Mouse (Mus musculus): ENCODE results near the gene Ola1. TPM values are rescaled to one million over a fixed set of nuclear protein-coding genes. Genes with fewer than 3 reads are reported as not detected.

Ola1 gene
- polyA plus RNA-seq, 1 experiment from 2014 or later = 36.5 TPM

DNA sequence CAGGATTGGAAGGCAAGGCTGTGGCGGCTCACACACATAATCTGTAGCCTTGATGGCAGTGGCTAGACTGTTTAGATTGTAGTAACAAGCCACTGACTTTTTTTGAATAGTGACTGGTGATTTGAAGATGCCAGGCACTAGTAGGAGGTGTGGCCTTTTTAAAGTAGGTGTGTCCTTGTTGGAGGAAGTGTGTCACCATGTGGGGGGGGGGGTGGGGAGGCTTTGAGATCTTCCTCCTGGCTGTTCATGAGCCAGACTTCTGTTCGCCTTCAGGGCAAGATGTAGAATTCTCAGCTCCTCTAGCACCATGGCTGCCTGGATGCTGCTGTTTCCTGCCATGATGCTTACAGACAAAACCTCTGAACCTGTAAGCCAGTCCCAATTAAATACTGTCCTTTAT, 136.9 kb downstream of the Ola1 start:
- 87% methylated on average over 2 of the region's 2 CpGs for WGBS (ENCODE audit: insufficient replicate concordance)
- ATAC-seq (no peak), DNase-seq (no peak)
- Histone ChIP-seq H3K27me3 (ENCODE audit: insufficient read depth, low read length) (0 out of 2 replicates have a peak, but pooled peaks cover 2% of the 10 kb centered on the region), H3K4me3 (ENCODE audit: low read depth, low read length) (no peak overlapping the region), H3K27ac (ENCODE audit: low read depth) (no peak overlapping the region), H3K4me2 (ENCODE audit: low read depth, low read length) (no peak overlapping the region), H3K9me3 (ENCODE audit: low read length) (no peaks in the 10 kb centered on the region), H3K4me1 (ENCODE audit: insufficient read depth) (peaks cover 5% of the 10 kb centered on the region; the same call in 1 of the 2 replicates), H3K9ac (replicated peaks) (no peak overlapping the region), H3K36me3 (replicated peaks; ENCODE audit: insufficient read depth, low read length) (no peaks in the 10 kb centered on the region)
- TF ChIP-seq EP300 (IDR thresholded peaks at IDR 0.05; ENCODE audit: low read depth) (no peak), CTCF (IDR thresholded peaks at IDR 0.05; ENCODE audit: low read depth) (no peak)

DNA sequence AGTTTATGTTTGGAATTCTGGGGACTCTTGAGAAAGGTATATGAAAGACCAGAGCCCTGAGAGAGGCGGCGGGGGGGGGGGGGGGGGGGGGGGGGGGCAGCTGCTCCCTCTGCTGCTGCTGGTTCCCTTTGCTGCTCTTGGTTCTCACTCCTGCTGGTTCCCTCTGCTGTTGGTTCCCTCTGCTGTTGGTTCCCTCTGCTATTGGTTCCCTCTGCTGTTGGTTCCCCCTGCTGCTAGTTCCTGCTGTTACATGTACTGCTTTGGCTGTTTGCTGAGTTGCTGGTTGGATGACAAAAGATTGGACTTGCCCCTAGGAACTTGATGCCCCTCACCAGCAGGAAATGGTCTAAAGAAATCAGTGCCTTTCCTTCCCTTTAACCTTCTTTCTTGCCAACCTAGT, 138.6 kb downstream of the Ola1 start:
- DNase-seq = no peak
- Histone ChIP-seq H3K36me3 (replicated peaks; ENCODE audit: insufficient read depth, low read length) (no peaks in the 10 kb centered on the region), H3K27me3 (ENCODE audit: insufficient read depth, low read length) (0 out of 2 replicates have a peak, but pooled peaks cover 2% of the 10 kb centered on the region), H3K4me2 (ENCODE audit: low read depth, low read length) (no peak overlapping the region), H3K4me1 (ENCODE audit: insufficient read depth) (no peaks in the 10 kb centered on the region), H3K9me3 (ENCODE audit: low read length) (peaks cover 3% of the 10 kb centered on the region; the same call in 1 of the 2 replicates), H3K27ac (ENCODE audit: low read depth) (no peak overlapping the region), H3K4me3 (ENCODE audit: low read depth, low read length) (no peak overlapping the region), H3K9ac (replicated peaks) (no peak overlapping the region)
- TF ChIP-seq EP300 (IDR thresholded peaks at IDR 0.05; ENCODE audit: low read depth) (no peak), CTCF (IDR thresholded peaks at IDR 0.05; ENCODE audit: low read depth) (peak; percentile 58)
- WGBS (ENCODE audit: insufficient replicate concordance) = no CpG with 5 or more reads among the region's 2 CpGs
- ATAC-seq = no peak

DNA sequence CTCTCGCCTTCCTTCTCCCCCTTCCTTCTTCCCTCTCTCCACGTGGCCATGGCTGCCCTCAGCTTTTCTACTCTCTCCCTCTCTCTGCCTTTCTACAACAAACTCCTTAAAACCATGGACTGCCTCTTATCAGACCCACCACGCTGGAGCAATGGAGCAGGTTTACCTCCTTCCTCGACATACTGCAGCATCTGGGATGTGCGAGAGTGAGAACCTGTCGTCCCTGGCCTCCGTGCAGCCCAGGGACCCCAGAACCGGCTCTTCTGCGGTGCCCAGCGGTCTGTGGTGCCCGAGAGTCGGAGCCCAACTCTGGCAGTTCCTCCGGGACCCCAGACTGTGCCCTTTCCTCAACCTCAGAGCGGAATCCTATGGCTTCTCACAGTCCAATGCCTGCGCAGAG, 139.4 kb downstream of the Ola1 start:
- no peak overlapping the region for H3K27ac ChIP-seq (ENCODE audit: low read depth)
- H3K9me3 ChIP-seq (ENCODE audit: low read length) = peaks cover 3% of the 10 kb centered on the region; the same call in 1 of the 2 replicates
- no peaks in the 10 kb centered on the region for H3K36me3 ChIP-seq (replicated peaks; ENCODE audit: insufficient read depth, low read length)
- H3K4me1 ChIP-seq (ENCODE audit: insufficient read depth) = no peaks in the 10 kb centered on the region
- TF ChIP-seq EP300 (IDR thresholded peaks at IDR 0.05; ENCODE audit: low read depth) (no peak), CTCF (IDR thresholded peaks at IDR 0.05; ENCODE audit: low read depth) (no peak)
- no peak for ATAC-seq
- 78% methylated on average over 15 of the region's 15 CpGs for WGBS (ENCODE audit: insufficient replicate concordance)
- no peak overlapping the region for H3K4me3 ChIP-seq (ENCODE audit: low read depth, low read length)
- 0 out of 2 replicates have a peak, but pooled peaks cover 2% of the 10 kb centered on the region for H3K27me3 ChIP-seq (ENCODE audit: insufficient read depth, low read length)
- no peak overlapping the region for H3K4me2 ChIP-seq (ENCODE audit: low read depth, low read length)
- no peak for DNase-seq
- H3K9ac ChIP-seq (replicated peaks) = no peak overlapping the region

DNA sequence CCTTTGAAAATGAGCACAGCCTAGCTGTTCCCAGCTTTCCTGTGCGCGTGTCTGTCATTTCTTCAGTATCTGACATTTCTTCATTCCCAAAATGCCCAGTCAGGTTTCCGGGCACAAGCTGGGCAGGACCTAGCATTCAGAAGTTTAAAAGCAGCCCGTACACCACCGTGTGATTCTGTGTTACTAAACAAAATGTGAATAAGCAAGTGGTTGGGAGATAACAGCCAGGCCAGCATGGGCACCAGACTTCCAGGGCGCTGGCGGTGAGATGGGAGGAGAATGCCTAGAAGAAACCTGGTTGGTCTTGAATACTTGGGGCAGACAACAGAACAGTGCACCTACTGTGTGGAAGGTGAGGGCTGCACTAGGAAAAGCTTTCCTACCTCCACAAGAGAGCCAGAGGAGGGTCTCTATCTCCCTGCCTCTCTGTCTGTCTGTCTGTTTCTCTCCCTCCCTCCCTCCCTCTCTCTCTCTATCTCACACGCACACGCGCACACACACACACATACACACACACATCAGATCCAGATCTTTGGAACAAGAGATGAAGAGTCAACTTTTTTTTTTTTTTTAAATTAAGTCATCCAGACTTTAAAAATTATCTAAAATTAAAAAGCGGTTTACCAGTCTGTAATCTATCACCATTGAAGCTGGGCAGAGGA, 144.8 kb downstream of the Ola1 start:
- H3K36me3 ChIP-seq (replicated peaks; ENCODE audit: insufficient read depth, low read length) = no peaks in the 10 kb centered on the region
- H3K4me3 ChIP-seq (ENCODE audit: low read depth, low read length) = no peak overlapping the region
- ATAC-seq (no peak), DNase-seq (no peak)
- no peaks in the 10 kb centered on the region for H3K27me3 ChIP-seq (ENCODE audit: insufficient read depth, low read length)
- H3K4me1 ChIP-seq (ENCODE audit: insufficient read depth) = no peaks in the 10 kb centered on the region
- H3K9me3 ChIP-seq (ENCODE audit: low read length) = peaks cover 3% of the 10 kb centered on the region; the same call in 1 of the 2 replicates
- no peak overlapping the region for H3K4me2 ChIP-seq (ENCODE audit: low read depth, low read length)
- no peak overlapping the region for H3K9ac ChIP-seq (replicated peaks)
- no peak overlapping the region for H3K27ac ChIP-seq (ENCODE audit: low read depth)
- TF ChIP-seq CTCF (IDR thresholded peaks at IDR 0.05; ENCODE audit: low read depth) (no peak), EP300 (IDR thresholded peaks at IDR 0.05; ENCODE audit: low read depth) (no peak)
- WGBS (ENCODE audit: insufficient replicate concordance) = 80% methylated on average over 11 of the region's 11 CpGs

DNA sequence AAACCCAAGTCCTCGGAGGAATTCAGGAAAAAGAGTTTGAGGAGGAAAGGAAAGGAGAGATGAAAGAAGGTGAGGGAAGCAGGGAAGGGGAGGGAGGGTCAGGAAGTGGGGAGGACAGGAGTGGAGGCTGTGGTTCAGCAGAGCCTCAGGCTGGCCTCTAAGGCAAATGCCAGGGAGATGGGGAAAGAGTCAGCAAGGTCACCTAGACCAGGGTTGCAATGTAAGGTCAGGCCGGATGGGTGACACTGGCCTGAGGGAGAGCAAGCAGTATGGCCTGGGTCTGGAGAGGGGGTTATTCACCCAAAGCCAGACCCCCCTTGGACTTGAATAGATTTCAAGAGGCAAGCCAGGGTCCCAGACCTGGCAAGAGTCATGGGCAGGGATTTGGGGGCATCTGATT, 147.5 kb downstream of the Ola1 start:
- no peaks in the 10 kb centered on the region for H3K9me3 ChIP-seq (ENCODE audit: low read length)
- no peaks in the 10 kb centered on the region for H3K27me3 ChIP-seq (ENCODE audit: insufficient read depth, low read length)
- DNase-seq (no peak), ATAC-seq (no peak)
- peaks cover 8% of the 10 kb centered on the region; the same call in 1 of the 2 replicates for H3K4me1 ChIP-seq (ENCODE audit: insufficient read depth)
- H3K9ac ChIP-seq (replicated peaks) = no peak overlapping the region
- 76% methylated on average over 2 of the region's 2 CpGs for WGBS (ENCODE audit: insufficient replicate concordance)
- no peak overlapping the region for H3K27ac ChIP-seq (ENCODE audit: low read depth)
- H3K36me3 ChIP-seq (replicated peaks; ENCODE audit: insufficient read depth, low read length) = no peaks in the 10 kb centered on the region
- no peak overlapping the region for H3K4me2 ChIP-seq (ENCODE audit: low read depth, low read length)
- TF ChIP-seq EP300 (IDR thresholded peaks at IDR 0.05; ENCODE audit: low read depth) (no peak), CTCF (IDR thresholded peaks at IDR 0.05; ENCODE audit: low read depth) (no peak)
- no peak overlapping the region for H3K4me3 ChIP-seq (ENCODE audit: low read depth, low read length)

DNA sequence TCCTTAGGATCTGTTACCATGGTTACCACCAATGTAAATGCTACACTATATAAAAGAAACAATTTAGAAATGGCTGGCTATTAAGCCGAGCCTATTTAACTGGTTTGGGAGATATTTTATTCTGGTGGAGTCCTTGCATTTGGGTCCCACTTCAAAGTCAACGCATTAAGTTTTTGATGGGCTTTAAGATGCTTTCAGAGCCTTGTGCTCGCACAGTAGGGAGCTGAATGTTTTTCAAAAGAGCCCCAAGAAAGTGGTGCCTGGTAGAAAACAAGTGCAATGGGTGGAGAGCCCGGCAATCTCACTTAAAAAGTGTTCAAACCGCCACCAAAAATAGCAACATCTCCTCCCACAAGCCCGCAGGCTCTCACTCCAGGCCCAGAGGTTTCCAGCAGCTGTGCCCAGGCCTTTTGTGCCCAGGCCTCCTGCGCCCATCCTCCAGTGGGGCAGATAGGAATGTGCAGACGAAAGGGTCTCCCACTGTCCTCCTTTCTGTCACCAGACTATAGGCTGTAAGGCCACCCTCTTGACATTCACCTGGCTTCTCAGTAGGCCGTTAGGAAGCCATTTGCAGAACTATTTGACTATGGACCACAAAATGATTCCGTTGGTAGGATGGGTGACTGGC, 148.2 kb downstream of the Ola1 start:
- 59% methylated on average over 10 of the region's 10 CpGs for WGBS (ENCODE audit: insufficient replicate concordance)
- TF ChIP-seq EP300 (IDR thresholded peaks at IDR 0.05; ENCODE audit: low read depth) (no peak), CTCF (IDR thresholded peaks at IDR 0.05; ENCODE audit: low read depth) (no peak)
- no peak overlapping the region for H3K4me2 ChIP-seq (ENCODE audit: low read depth, low read length)

More for the DNA sequence above, 148.2 kb downstream of the Ola1 start:
- H3K9ac ChIP-seq (replicated peaks) = no peak overlapping the region
- H3K4me1 ChIP-seq (ENCODE audit: insufficient read depth) = peaks cover 8% of the 10 kb centered on the region; the same call in 1 of the 2 replicates
- H3K36me3 ChIP-seq (replicated peaks; ENCODE audit: insufficient read depth, low read length) = no peaks in the 10 kb centered on the region
- DNase-seq = no peak
- no peak for ATAC-seq
- H3K27me3 ChIP-seq (ENCODE audit: insufficient read depth, low read length) = no peaks in the 10 kb centered on the region
- no peaks in the 10 kb centered on the region for H3K9me3 ChIP-seq (ENCODE audit: low read length)
- H3K27ac ChIP-seq (ENCODE audit: low read depth) = no peak overlapping the region
- H3K4me3 ChIP-seq (ENCODE audit: low read depth, low read length) = no peak overlapping the region

Data from liver, postnatal 0 days (tissue).